Mouse (Mus musculus) cerebellum, postnatal 4 days (tissue): ENCODE results near the gene Fam205c.
A peak's percentile ranks its signal among the peaks of the same experiment; 100 is the strongest.
"Not testable (repeated sequence)": the region's sequence is repeated elsewhere in the genome, so short reads cannot be mapped to it uniquely, and the experiment has no call there.

Experiments used
- DNase-seq, 2 experiments: peaks; one replicate each; pipeline ENCODE4 v3.0.0; 2022; ENCODE audit warnings: low spot score in 2 of 2, mixed read lengths in 1 of 2

Fam205c gene

GRCm38 (mm10) chr4:42877657-42878056, 3.6 kb upstream of the Fam205c start:
- DNase-seq: no peak

GRCm38 (mm10) chr4:42876586-42877291, 2.7 kb upstream of the Fam205c start:
- DNase-seq: peak in 1 of 2 experiments; percentile 58

- DNase-seq: no peak
Measured at GRCm38 (mm10) chr4:42872746-42873435, 1.1 kb downstream of the Fam205c start.

- DNase-seq: no peak
Measured at GRCm38 (mm10) chr4:42872151-42872550, 1.9 kb downstream of the Fam205c start.

GRCm38 (mm10) chr4:42870748-42871147, 3.3 kb downstream of the Fam205c start:
- no peak for DNase-seq

- no peak for DNase-seq
Measured at GRCm38 (mm10) chr4:42868193-42868592, 5.8 kb downstream of the Fam205c start.

GRCm38 (mm10) chr4:42867390-42867789, 6.6 kb downstream of the Fam205c start:
- DNase-seq: no peak

GRCm38 (mm10) chr4:42863487-42863886, 10.5 kb downstream of the Fam205c start:
- DNase-seq: not testable (repeated sequence)

GRCm38 (mm10) chr4:42860483-42860882, 13.6 kb downstream of the Fam205c start:
- DNase-seq: not testable (repeated sequence)

GRCm38 (mm10) chr4:42856671-42857070, 17.4 kb downstream of the Fam205c start, which contains the start of gene Gm12394:
Gm12394 (minus strand) TSS chr4:42856771.
- not testable (repeated sequence) for DNase-seq

- DNase-seq: not testable (repeated sequence)
Measured at GRCm38 (mm10) chr4:42853788-42854187, 20.2 kb downstream of the Fam205c start, which contains the start of gene Fam205a1. Fam205a1 (minus strand) TSS chr4:42853888.
